Mouse (Mus musculus) layer of hippocampus, adult 18-20 months (tissue): ENCODE measurements around the gene Rxylt1. TPM values are rescaled to one million over a fixed set of nuclear protein-coding genes. Genes with fewer than 3 reads are reported as not detected.

ENCODE experiments used
- DNase-seq, 2 experiments: peaks; one replicate each; pipeline ENCODE4 v3.0.0; 2022; ENCODE audit warnings: low spot score in 2 of 2
- total RNA-seq, 2 experiments: library from RNA; stranded (reverse); gene quantifications; 2 replicates each; pipeline ENCODE4 v1.2.3; 2021

Gene Rxylt1
- total RNA-seq, 2 experiments from 2014 or later = 41.7 to 42.8 TPM

DNA sequence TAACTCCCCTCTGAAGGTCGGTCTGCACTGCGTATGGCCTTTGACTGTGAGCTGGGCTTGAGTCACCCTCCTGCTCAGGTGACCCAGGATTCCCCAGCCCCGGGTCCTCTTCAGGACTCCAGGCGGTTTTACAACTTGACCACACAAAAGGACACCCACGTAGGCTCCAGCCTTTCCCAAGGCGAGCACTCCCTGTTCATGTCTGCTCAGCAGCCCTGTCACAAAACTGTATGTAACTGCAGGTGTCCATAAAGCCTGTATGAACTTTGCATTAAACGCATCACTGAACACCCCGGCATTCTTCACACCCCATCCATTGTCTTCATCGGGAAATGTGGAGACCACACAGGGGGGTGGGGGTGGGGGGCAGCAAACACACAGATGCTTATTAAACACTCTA, 51.2 kb downstream of the Rxylt1 start:
- no peak for DNase-seq

DNA sequence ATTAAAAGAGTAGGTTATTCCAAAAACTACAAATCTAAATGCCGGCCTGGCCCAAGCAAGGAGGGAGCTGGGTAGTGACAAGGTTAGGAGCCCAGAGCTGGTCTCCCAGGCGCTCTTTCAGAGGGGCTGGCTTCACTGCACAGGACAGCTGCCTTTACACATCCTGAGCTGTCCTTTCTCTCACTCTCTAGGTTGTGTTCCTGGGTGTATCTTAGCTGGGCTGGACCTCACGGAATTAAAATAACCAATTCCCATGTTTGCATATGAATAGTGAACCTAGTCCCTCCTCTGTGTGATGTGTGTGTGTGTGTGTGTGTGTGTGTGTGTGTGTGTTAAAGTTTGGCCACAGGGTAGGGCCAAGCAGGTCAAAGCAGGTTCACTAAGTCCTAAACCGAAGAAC, 52.2 kb downstream of the Rxylt1 start:
- DNase-seq = no peak

DNA sequence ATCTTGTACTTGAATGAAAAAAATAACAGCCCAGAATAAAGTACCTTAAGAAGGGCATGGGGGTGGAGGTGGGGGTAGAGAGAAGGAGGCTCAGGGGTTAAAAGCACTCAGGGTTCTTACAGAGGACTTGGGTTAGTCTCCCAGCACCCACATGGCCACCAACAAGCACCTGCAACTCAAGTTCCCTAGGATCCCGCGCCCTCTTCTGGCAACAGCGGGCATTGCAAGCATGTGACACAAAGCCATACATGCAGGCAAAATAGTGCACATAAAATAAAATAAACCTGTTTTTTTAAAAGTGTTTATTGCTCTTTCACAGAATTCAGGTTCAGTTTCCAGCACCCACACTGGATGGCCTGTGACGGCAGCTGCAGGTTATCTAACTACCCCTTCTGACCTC, 56.8 kb downstream of the Rxylt1 start:
- DNase-seq = no peak

DNA sequence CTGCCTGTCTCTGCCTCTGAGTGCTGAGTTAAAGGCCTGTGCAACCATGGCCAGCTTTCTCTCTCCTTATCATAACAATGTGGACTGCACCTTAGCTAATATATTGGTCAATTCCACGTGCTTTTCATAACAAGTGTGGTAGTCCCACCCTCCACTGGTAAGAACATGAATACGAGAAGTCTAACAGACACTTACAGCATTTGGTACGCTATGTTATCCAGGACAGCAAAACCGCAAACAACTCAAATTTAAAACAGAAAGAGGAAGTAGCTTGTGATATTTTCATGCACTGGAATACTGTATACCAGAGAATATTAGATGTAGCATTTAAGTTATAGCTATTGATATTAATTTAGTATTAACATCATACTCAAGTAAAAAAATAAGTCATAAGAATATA, 57.6 kb downstream of the Rxylt1 start:
- DNase-seq = no peak

DNA sequence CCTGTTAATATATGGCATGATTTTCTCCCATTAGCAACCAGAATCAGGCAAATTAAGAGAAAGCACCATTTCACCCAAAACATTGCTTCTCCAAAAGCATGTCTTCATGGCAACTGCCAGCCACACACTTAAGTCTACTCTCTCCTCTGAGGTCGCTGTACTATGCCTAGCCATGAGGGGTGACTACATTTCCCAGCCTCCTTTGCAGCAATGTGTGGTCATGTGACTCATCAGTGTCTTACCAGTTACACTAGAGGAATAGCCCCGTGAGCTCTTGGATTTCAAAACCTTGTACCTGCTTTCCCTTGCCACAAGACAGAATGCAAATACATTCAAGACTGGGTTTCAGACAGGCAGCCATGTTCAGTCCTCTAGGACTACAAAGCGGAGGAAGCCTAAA, 58.6 kb downstream of the Rxylt1 start:
- no peak for DNase-seq

DNA sequence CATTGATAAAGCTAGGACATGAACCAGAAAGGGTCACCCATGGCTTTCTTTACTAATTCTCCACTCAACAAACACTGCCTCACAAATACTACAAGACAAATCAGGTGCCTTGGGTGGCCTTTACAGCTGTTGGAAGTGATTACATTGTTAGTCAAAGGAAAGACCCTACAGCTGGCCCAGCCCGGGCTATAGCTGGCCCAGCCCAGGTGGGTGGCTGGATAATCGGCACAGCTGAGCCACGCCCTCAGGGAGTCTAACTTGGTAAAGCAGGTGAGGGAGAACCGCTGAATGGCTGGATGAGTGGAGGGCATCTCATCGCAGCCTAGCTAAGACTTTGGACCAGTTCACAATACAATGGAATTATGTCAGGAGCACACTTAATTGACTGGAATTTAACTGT, 63.9 kb downstream of the Rxylt1 start:
- DNase-seq = no peak

DNA sequence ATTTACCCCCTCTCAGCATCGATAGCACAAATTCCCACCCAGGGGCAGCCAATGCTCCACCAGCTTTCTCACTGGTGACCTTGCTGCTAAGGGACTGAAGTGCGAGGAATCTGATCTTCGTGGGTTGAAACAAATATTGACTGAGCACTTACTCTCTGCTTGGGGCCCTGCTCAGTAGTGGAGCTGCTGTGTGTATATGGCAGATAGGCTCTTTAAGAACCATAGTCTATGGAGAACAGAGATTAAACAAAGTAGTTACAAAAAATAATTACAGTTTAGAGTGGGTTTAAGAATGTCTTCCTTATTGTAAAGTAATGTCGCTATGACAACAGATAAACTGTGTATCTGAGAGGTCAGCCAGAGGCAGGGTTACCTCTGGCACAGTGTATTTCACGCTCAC, 66.8 kb downstream of the Rxylt1 start:
- no peak for DNase-seq

DNA sequence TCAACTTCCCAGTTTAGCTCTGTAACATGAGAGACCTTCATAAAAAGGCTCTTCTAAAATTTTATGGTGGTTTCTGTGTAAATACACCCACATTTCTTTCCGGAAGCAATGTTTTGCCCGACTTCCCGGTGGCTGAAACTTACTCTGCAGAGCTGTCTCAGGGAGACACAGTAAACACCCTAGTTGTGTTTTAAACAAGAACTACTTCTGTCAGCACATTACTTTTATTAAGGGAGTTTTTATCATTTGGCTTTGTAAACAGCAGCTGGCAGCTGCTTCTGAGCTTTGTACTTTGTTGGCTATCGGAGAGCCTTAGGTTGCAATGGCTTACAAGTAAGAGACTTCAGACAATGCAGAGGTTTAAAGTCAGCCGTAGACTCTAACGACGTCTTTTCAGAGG, 67.4 kb downstream of the Rxylt1 start:
- DNase-seq = no peak

Other genes starting within 250 kb of the Rxylt1 start
- gene Srgap1, start 50.1 kb downstream of the Rxylt1 start, total RNA-seq = 10 to 100 TPM in 1 of 2 experiments, 1 to 10 TPM in 1; 9.5 to 11.1 TPM